Mouse (Mus musculus) embryonic fibroblast, embryonic 13.5 days (primary cell): ENCODE measurements around the gene Myo5c. TPM values are rescaled to one million over a fixed set of nuclear protein-coding genes. Genes with fewer than 3 reads are reported as not detected.
A peak's percentile ranks its signal among the peaks of the same experiment; 100 is the strongest.

ENCODE experiments used
- H3K27ac ChIP-seq: 2 replicates; pipeline ENCODE4 v1.5.1; 2012; ENCODE audit warnings: low read length, control low read depth, inconsistent platforms; ENCODE audit not compliant: insufficient read depth
- H3K4me1 ChIP-seq: 2 replicates; pipeline ENCODE4 v1.6.1; 2011; ENCODE audit warnings: low read length; ENCODE audit not compliant: control insufficient read depth, insufficient read depth
- H3K4me3 ChIP-seq: 2 replicates; pipeline ENCODE4 v1.5.1; 2011; ENCODE audit warnings: mild to moderate bottlenecking, control low read depth, low read length; ENCODE audit not compliant: insufficient read depth
- CTCF ChIP-seq: IDR thresholded peaks from 2 replicates; pipeline ENCODE4 v1.5.1; 2011; ENCODE audit warnings: mild to moderate bottlenecking, control low read depth, low read length, moderate library complexity, borderline replicate concordance; ENCODE audit not compliant: insufficient read depth
- POLR2A ChIP-seq: IDR thresholded peaks from 2 replicates; pipeline ENCODE4 v1.6.1; 2011; ENCODE audit warnings: low read depth, mild to moderate bottlenecking, control low read depth, low read length, moderate library complexity
- polyA plus RNA-seq: library from polyadenylated mRNA; stranded (reverse); fragments of >200 nt; gene quantifications from 2 replicates; pipeline ENCODE4 v1.2.4, GENCODE M21; 2011; ENCODE audit warnings: low read depth; ENCODE audit not compliant: missing spikeins, insufficient read length

The Myo5c gene
- 0.99 and 1.9 TPM in 2 replicates for polyA plus RNA-seq

DNA sequence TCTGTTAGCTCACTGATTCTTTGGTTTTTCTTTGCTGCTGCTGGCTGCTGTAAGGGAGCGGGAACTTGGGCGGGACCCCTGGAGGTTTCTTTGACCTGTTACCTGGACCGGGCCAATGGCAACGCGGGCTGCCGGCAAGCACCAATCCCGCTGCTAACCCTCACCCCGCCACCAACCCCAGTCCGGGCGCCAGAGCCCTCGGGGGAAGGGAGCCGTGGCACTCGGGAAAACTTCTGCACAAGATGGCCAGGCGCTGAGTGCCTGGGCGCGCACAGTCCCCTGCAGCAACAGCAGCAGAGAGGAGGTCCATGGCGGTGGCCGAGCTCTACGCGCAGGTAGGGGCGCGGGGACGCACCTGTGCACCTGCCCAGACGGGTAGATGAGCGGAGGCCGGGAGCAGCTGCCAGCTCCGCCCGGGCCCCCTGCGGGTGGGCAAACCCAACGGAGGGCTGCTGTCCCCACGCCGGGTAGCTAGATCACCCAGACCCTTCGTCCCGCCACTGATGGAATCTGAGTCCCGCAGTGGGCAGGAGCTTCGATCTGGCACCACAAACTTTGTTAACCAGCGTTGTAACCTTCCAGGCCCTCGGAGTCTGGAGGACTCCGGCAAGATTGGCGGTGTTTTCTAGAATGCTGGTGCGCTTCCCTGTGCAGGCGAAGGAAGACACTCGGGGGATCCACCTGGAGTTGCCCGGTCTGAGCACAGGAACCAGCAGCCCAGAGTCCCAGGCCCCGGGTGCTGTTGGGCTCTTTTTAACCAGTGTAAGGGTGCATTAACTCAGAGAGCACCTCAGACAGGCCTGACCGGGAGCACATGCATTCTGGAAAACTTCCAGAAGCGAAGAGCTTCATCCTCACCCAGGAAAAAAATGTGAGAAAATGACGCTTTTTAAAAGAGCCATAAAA, at the start of gene Myo5c:
Myo5c (plus strand) TSS at position 180 of the 906 bp plus-strand sequence.
- TF ChIP-seq POLR2A (no peak), CTCF (no peak)
- Histone ChIP-seq H3K27ac (no peak within 1 kb of the TSS), H3K4me1 (peaks cover 17% of the 10 kb centered on the region), H3K4me3 (peak within 1 kb of the TSS; percentile 28)

DNA sequence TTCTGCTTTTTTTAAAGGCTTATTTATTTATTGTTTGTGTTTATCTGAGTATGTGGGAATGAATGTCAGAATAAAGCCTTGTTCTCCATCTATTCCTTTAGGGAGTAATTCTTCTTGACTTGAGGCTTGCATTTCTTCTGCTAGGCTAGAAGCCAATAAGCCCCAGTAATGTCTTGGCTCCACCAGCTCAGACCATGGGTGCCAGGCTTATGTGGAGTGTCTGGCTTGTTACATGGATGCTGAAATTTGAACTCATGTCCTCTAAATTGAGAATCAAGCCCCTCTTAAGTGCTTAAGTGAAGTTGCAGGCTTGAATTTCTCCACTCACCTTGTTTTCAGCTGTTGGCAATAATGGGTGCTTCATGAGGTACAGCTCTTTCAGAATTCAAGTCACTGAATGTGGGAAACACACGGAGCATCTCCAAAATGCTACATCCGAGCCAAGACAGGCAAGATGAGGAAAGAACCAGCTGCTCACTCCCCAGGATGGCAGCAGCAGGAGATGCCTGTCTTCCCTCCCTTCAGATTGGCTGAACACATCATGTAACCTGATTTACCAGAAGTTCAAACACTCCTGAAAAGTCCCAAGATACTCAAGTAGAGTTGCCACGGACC, 44.1 kb upstream of the Myo5c start:
- no peak for TF ChIP-seq CTCF
- no peak for TF ChIP-seq POLR2A
- no peaks in the 10 kb centered on the region for H3K4me1 ChIP-seq
- H3K4me3 ChIP-seq, result no peak overlapping the region
- no peak overlapping the region for H3K27ac ChIP-seq

DNA sequence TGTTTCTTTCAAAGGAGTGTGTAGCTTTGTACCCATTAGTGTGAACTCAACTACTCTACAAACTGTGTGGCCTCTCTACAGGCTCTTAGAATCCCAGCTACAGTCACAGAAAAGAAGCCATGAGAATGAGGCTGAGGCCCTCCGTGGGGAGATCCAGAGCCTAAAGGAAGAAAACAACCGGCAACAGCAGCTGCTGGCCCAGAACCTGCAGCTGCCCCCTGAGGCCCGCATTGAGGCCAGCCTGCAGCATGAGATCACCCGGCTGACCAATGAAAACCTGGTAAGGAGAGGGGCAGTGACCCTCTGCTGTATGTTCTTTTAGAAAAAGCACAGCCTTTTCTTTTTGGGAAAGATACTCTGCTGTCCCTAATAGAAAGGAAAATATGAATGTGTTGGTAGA, 38.0 kb upstream of the Myo5c start:
- H3K4me1 ChIP-seq, result peaks cover 16% of the 10 kb centered on the region
- TF ChIP-seq POLR2A, result no peak
- TF ChIP-seq CTCF, result no peak
- H3K4me3 ChIP-seq, result no peak overlapping the region
- H3K27ac ChIP-seq, result peak overlapping the region; percentile 72

DNA sequence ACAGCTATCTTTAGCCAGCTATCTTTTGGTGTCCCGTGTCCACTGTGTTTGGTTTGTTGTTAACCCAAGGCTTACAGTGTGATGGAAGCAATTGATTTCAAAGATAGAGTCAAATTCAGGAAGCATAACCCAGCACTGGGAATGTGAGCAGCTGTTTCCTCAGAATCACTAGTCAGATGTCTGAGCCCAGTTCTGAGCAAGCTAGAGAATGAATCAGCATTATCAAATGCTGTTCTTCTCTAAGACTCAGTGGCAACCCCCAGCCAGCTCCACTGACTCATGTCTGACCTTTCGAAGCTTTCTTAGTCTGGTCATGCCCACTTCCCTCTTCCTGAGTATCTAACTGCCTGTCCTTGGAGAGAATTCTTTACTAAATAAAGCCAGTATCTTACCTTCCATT, 35.5 kb upstream of the Myo5c start:
- TF ChIP-seq POLR2A (no peak), CTCF (no peak)
- Histone ChIP-seq H3K4me3 (no peak overlapping the region), H3K27ac (peak overlapping the region; percentile 98), H3K4me1 (peaks cover 16% of the 10 kb centered on the region)

DNA sequence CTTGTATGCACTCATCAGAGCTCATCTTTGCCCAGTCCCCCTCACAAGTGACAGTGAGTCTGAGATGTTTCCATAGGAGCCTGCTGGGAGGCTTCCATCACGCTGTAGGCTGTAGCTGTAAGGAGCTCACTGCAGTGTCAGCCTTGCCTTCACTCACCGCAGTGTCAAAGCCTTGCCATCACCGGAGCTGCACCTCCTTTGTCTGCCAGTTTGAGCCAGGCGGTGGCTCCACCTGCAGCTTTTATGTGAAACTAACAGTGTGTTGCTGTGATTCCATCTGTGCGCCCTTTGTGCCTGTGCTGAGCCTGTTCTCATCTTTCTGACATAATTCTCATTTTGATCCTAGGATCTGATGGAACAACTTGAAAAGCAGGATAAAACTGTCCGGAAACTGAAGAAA, 34.5 kb upstream of the Myo5c start:
- peaks cover 16% of the 10 kb centered on the region for H3K4me1 ChIP-seq
- H3K4me3 ChIP-seq, result no peak overlapping the region
- TF ChIP-seq POLR2A (no peak), CTCF (peak; percentile 18; the same call in 1 of the 2 replicates)
- peak overlapping the region; percentile 98 for H3K27ac ChIP-seq

DNA sequence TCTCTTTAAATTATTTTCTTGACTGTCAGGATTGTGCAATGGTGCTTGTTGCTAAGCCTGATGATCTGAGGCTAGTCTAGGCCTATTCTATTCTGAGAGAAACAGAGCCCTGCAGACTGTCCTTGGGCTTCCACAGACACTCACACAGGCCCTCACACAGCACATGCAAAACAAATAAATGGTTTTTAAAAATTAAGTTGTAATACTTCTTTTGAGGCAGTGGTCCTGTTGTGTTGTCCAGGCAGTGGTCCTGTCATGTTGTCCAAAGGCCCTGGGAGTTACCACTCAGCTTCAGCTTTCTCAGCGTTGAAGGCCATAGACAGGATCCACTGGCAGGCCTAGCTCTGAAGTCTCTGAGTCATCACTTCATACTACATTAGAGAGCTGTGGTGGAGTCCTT, 30.3 kb upstream of the Myo5c start:
- no peak for TF ChIP-seq POLR2A
- TF ChIP-seq CTCF, result no peak
- no peak overlapping the region for H3K27ac ChIP-seq
- no peak overlapping the region for H3K4me3 ChIP-seq
- H3K4me1 ChIP-seq, result 0 out of 2 replicates have a peak, but pooled peaks cover 2% of the 10 kb centered on the region

DNA sequence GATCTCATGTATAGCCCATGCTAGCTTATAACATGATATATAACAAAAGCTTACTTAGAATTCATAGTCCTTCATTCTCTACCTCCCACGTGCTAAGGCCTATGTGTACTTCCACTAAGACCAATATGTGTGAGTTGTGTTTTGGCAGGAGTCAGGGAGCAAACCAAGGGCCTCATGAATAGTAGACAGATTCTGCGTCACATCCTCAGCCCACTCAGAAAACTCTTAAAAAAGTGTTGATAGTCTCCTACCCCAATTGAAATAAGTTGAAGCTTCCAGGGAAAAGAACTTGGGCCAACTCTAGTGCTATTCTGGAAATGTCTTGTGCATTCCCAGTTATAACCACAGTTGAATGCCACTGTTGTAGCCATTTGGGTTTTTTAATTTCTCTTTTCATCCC, 29.8 kb upstream of the Myo5c start:
- Histone ChIP-seq H3K27ac (no peak overlapping the region), H3K4me1 (0 out of 2 replicates have a peak, but pooled peaks cover under 1% of the 10 kb centered on the region), H3K4me3 (no peak overlapping the region)
- no peak for TF ChIP-seq POLR2A
- TF ChIP-seq CTCF, result no peak

DNA sequence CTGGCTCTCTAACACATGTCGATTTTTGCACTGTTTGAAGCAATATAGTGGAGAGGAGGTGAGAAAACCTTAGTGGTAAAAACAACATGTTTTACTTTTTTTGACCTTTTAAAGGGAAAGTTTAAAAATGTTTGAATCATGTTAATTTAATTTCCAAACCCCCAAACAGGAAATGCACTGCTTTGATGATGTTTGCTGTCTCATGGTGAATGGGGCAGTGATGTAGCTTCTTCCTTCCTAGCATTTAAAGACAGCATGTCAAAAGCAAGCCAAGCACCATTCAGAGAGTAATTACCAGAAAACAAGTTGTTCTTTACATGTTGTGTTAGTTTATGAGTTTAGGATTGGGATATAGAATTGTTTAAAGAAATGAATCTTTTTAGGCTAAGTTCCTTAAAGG, 22.6 kb upstream of the Myo5c start:
- TF ChIP-seq POLR2A, result no peak
- TF ChIP-seq CTCF, result no peak
- Histone ChIP-seq H3K4me1 (no peaks in the 10 kb centered on the region), H3K4me3 (no peak overlapping the region), H3K27ac (no peak overlapping the region)

DNA sequence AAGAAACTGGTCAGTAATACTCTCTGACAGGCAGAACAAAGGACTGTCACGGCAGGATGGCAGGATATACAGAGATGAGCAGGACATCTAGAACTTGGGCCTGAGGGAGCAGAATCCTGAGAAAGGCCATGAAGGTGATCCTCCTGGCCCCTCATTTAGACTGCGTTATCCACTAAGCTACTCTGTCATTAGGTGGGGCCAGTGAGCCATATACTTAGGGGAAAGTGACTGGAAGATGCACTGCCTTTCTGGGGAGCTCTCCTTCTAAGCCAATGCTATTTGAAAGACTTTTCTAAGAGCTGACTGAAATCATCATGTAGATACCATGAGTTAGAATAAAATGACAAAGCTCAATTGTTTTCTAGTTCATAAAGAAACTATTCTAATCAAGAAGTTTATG, 21.6 kb upstream of the Myo5c start:
- no peak for TF ChIP-seq CTCF
- no peak for TF ChIP-seq POLR2A
- H3K4me1 ChIP-seq, result no peaks in the 10 kb centered on the region
- H3K27ac ChIP-seq, result no peak overlapping the region
- no peak overlapping the region for H3K4me3 ChIP-seq

DNA sequence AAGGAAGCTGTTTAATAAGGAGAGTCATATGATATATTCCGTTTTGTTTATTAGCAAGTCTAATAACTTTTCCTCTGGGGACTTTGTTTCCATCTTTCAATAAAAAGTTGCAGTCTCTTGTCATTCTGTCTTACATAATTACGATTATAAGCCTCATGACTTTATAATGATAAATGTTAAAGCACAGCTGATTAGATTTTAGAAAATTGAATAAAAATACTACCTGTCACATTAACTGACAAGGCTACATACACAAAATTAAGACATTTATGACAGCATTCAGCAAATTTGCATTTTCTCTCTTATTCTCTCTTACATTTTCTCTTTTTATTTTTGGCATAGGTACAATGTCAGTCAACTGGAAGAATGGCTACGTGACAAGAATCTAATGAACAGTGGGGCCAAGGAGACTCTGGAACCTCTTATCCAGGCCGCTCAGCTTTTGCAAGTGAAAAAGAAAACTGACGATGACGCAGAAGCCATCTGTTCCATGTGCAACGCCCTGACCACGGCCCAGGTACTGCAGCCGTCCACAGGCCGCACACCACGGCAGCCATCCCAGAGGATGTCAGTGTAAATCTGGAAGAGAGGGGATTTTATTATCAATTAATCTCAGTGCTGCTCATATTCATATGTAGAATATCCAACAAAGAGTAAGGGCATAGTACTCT, 16.9 kb upstream of the Myo5c start:
- no peak overlapping the region for H3K27ac ChIP-seq
- no peaks in the 10 kb centered on the region for H3K4me1 ChIP-seq
- TF ChIP-seq POLR2A (no peak), CTCF (no peak)
- no peak overlapping the region for H3K4me3 ChIP-seq
